Mouse (Mus musculus): ENCODE data around the gene Gtf2a1l.

GRCm38 (mm10) chr17:88630554-88630948, 37.9 kb upstream of the Gtf2a1l start:
- TF ChIP-seq POLR2A (IDR thresholded peaks at IDR 0.05; ENCODE audit: borderline replicate concordance, extremely low read depth, insufficient read depth, insufficient read length, poor library complexity, severe bottlenecking) (no peak), CTCF (IDR thresholded peaks at IDR 0.05; ENCODE audit: borderline replicate concordance, extremely low read depth, insufficient read depth, insufficient read length) (no peak)

Data from brain, embryonic 14.5 days (tissue).